14 mouse cellular contexts compared by ENCODE assay signal in the genomic region with DNA sequence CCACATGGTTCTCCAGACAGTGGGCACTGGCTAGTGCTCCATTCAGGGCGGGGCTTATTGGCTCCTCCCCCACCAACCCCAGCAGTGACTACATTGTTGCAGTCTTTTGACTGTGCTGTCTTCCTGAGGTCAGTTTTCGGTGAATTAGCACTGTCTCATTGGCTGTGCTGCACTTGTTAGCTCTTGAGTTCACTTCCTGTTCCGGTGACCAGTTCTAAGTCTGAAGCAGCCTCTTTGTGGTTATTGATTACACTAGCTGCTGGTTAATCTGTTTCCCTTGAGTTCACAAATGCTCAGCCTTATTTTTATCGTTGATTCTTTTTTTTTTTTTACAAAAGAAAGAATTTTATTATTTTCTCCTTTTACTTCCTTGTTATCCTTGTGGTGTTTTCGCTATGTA.
DNase-seq lines count a peak whose midpoint lies in the region.
"Had no signal": no experiment of that assay in that cellular context is flagged by ENCODE, and none has a peak within 500 bp of the region (broad histone marks: within the 10 kb centered on the region; RNA-seq: fewer than 3 reads in every experiment).

No protein-coding gene starts in this region.

- intact Hi-C loops in left cerebral cortex, postnatal 14 days (cut with DNase I): no loop called here

- DNase-seq in kidney, adult 8-10 months: peak; percentile 4 to 13
- no peak for DNase-seq in kidney, postnatal 10 days
- peak; percentile 7 for DNase-seq in testis, postnatal 14 days (ENCODE audit: low spot score)
- no peak for DNase-seq in testis, postnatal 10 days (ENCODE audit: low spot score)
- DNase-seq in yolk sac, embryonic 10.5 days (ENCODE audit: low spot score): peak; percentile 7
- no peak for DNase-seq in left cerebral cortex, postnatal 14 days (ENCODE audit: low spot score in 2 of 2)
- DNase-seq: adrenal gland, postnatal 10 days; adrenal gland, postnatal 36 days; cerebellum, adult 18-20 months; cerebellum, adult 9-10 months; gastrocnemius, postnatal 25 days; heart, adult 18-20 months; heart, postnatal 10 days; heart, postnatal 36 days had no signal

Comparison
In these comparisons a context has a peak if more than half of its experiments do, and no peak if none do; other contexts are left out.
1. DNase-seq: peak in kidney, adult 8-10 months (2 of 2), testis, postnatal 14 days (single experiment) and yolk sac, embryonic 10.5 days (single experiment); none in kidney, postnatal 10 days (single experiment), testis, postnatal 10 days (single experiment) and left cerebral cortex, postnatal 14 days (0 of 2).